Mouse (Mus musculus) G1E-ER4 (cell line): ENCODE results near the gene Zfyve16. TPM values are rescaled to one million over a fixed set of nuclear protein-coding genes. Genes with fewer than 3 reads are reported as not detected.

ENCODE experiments used
- GATA1 ChIP-seq: IDR thresholded peaks from one replicate; pipeline ENCODE4 v1.8.0; 2012; ENCODE audit warnings: low read length, inconsistent platforms
- polyA plus RNA-seq: library from polyadenylated mRNA; stranded (reverse); fragments of >175 nt; gene quantifications from 2 replicates; pipeline ENCODE4 v1.2.3, GENCODE M21; 2012

Gene Zfyve16
- polyA plus RNA-seq, 1 experiment = 1.1 TPM

DNA sequence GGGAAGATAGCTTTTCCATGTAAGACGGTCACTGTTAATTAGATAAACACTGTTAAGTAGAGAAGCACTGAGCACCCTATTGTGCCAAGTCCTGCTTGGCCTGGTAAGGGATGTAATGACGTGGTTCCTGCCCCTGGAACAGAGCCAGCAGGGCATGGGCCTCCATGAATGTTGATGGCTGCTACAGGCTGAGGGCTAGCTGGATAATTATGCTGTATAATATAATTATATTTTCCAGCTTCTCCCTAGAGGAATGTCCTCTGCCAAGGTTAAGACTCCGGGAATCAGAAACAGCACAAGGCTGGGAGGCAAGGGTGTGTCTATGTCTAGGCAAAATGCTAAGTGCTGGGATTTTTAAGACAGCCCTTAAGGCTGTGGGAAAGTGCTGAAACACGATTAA lies 39.9 kb downstream of the Zfyve16 start:
- no peak for TF ChIP-seq GATA1

DNA sequence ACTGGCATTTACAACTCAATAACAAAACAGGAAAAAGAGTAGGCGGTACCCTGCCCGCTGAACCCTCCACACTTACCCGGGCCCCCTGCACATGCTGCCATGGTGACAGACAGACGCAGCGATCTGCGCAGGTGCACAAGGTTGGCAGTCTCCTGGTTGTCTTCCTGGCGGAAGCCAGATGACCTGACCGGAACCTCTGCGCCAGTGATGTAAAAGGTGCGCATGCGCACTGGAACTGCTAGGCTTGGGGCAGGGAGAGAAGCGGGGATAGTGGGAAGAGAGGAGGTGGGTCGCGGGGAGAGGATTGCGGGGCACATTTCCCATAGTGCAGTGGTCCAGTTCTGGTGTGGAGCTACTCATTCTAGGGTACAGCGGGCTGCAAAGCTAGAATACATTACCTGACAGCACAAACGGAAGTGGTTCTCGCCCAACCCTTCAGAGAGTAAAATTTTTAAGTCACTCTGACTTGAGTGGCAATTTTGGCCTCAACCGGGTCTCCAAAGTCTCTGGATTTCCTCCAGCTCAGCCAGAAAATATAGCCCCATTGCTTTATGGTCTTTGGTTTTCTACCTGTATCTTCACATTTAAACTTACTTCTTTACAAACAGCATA lies 46.7 kb downstream of the Zfyve16 start, which contains the start of gene Fam151b:
TSS of gene Fam151b (minus strand) at position 164 of the 612 bp plus-strand sequence.
- TF ChIP-seq GATA1 = no peak

DNA sequence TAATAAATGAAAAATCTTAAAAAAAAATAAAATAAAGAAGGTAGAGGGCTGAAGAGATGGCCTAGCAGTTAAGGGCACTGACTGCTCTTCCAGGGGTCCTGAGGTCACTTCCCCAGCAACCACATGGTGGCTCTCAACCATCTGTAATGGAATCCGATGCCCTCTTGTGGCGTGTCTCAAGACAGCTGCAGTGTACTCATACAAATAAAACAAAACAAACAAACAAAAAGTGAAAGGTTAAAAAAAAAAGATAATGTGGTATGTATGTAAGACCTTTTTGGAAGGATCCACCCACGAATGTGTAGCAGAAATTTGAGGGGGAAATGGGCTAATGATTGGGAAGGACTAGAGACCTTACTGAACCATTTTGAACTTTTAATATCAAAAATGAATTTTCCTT lies 47.3 kb downstream of the Zfyve16 start:
- no peak for TF ChIP-seq GATA1

DNA sequence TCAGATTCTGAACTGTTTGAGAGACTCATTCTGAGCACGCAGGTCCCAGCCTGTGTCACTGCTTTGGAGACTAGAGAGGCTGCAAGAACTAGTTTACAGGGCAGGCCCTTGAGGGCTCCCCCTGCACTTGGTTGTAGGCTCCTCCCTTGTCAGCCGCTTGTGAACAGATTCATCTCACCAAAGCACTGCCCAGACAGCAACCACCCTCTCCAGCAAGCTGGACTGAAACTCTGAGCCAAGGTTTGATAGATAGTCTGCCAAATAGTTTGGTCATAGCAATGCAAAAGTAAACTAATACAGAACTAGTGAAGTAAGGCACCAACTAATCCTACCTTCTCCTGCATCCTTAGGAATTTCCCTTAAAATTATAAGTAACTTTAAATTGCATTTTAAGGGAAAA lies 60.5 kb downstream of the Zfyve16 start:
- TF ChIP-seq GATA1 = no peak

DNA sequence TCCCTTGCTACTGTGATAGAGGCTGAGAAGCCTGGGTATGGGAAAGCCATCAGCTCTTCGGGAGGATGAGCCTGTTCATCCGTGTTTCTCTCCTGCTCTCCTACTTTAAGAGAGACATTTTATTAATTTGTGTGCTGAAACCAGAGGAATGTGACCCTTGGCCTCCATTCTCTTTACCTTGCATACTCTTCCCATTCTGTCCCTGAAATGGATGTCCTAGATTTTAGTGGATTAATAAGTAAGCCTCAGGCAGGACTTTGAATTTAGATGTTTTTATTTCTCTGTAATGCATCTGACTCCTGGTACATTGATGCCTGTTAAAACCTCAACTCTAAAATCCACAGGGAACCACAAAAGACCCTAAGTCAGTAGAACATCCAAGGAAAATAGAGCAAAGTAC lies 61.3 kb downstream of the Zfyve16 start:
- no peak for TF ChIP-seq GATA1

DNA sequence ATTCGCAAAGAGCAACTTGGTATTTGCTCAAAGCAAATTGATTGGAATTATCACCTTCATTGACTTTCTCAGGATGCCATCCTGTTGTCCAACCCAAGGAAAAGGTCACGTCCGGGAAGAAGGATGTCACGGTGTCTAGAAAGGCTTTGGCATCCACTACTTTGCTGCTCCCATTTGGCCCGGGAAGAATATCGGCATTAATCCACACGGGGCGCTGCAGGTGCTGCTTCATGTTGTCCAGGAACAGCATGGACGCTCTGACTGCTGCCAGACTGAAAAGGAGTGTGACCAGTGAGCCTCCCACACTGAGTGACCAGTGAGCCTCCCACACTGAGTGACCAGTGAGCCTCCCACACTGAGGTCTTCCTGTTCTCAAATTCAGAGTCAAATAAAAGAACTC lies 62.8 kb downstream of the Zfyve16 start:
- no peak for TF ChIP-seq GATA1

DNA sequence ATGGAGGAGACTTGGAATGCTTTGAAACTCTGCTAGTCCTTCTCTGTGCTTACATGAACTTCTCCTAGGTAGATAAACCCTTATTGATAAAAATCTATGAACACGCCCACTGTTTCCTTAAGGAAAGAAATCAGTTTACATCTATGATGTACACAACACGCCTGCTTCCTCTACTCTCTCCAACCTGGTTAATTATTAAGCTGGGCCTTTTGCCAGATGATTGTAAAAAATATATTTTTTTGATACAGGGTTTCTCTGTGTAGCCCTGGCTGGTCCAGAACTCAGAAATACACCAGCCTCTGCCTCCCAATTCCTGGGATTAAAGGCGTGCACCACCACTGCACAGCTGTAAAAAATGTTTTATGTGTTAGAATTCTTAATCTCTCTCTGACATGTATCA lies 66.0 kb downstream of the Zfyve16 start:
- TF ChIP-seq GATA1 = no peak

DNA sequence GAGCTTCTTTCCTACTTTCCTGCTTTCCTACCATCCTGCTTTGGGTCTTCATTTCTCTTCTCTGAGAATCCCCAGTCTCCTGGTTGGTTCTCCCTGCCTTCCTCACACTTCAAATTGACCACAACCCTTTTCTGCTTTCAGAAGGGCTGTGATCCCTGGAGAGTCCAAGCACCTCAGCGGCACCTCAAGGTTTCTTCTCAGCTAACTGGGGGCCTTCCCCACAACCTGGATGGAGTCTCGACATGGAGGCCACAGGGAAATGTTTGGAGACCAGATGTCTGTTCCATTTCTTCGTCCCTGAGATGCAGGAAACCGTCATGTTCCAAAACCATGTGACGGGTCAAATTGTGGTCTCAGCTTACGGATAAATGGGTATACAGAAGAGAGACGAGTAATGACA lies 83.8 kb downstream of the Zfyve16 start:
- no peak for TF ChIP-seq GATA1

DNA sequence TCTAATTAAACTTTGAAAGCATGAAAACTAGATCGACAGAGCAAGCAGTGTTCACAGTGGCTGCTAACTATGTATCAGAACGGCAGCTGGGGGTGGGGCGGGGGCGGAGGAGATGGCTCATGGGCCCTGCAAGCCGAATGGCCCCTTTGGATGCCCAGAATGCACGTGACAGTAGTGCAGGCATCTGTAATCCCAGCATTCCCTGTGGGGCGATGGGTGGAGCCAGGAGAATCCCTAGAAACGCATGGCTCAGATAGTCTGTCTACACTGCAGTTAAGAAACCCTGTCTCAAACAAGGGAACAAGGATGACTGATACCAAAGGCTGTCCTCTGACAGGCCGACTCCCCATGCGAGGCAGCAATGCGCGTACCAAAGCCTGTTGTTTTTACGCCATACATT lies 90.4 kb downstream of the Zfyve16 start:
- no peak for TF ChIP-seq GATA1

DNA sequence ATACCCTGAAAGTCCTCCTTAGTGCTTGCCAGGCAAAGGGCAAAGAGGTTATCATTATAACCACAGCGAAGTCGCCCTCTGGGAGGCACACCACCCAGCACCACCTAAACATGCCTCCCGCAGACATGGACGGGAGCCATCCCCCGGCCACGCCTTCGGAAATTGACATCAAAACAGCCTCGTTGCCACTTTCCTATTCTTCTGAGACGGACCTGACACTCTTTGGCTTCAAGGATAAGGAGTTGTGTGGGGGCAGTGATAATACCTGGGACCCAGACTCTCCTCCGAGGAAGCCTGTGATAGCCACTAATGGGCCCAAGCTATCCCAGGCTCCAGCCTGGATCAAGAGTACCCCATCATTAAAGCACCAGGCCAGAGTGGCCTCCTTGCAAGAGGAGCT lies 92.0 kb downstream of the Zfyve16 start:
- TF ChIP-seq GATA1 = no peak

Other genes with a start within 250 kb of the Zfyve16 start
- gene Gm20379, start 224.9 kb downstream of the Zfyve16 start, polyA plus RNA-seq = not detected in 2 replicates
- gene Dhfr, start 176.1 kb downstream of the Zfyve16 start, polyA plus RNA-seq = 0.79 and 1.1 TPM in 2 replicates
- 28.9 and 29.6 TPM in 2 replicates for gene Msh3, start 175.9 kb downstream of the Zfyve16 start, polyA plus RNA-seq
- not detected in 2 replicates for gene Ankrd34b, start 105.0 kb downstream of the Zfyve16 start, polyA plus RNA-seq
- gene Fam151b, start 46.9 kb downstream of the Zfyve16 start, polyA plus RNA-seq = not detected in 2 replicates
- not detected in 2 replicates for gene Spz1, start 45.3 kb upstream of the Zfyve16 start, polyA plus RNA-seq
- gene Serinc5, start 80.2 kb upstream of the Zfyve16 start, polyA plus RNA-seq = 8.7 TPM in 2 replicates